Mouse (Mus musculus) liver, adult 2 months (tissue): ENCODE data around the gene Ppy. TPM values are rescaled to one million over a fixed set of nuclear protein-coding genes. Genes with fewer than 3 reads are reported as not detected.

Experiments
- DNase-seq: peaks from one replicate; pipeline ENCODE4 v3.0.0-alpha.2; 2011; ENCODE audit warnings: low read depth, low spot score; ENCODE audit errors: extremely low read depth
- H3K27ac ChIP-seq: fragments of 200-500 bp; replicated peaks from 2 replicates; pipeline ENCODE4 v1.5.1; 2012; ENCODE audit warnings: low read depth, mild to moderate bottlenecking, control low read depth, inconsistent platforms, low read length; ENCODE audit not compliant: insufficient read depth
- H3K27me3 ChIP-seq: fragments of 200-500 bp; 2 replicates; pipeline ENCODE4 v1.6.1; 2012; ENCODE audit warnings: mild to moderate bottlenecking, moderate library complexity, low read length, inconsistent platforms; ENCODE audit not compliant: control insufficient read depth, insufficient read depth
- H3K36me3 ChIP-seq: fragments of 200-500 bp; 2 replicates; pipeline ENCODE4 v1.6.1; 2012; ENCODE audit warnings: low read length, inconsistent platforms; ENCODE audit not compliant: control insufficient read depth, insufficient read depth
- H3K4me1 ChIP-seq: fragments of 200-500 bp; 2 replicates; pipeline ENCODE4 v1.6.1; 2011; ENCODE audit warnings: low read length; ENCODE audit not compliant: control insufficient read depth, insufficient read depth
- H3K4me3 ChIP-seq: fragments of 200-500 bp; 2 replicates; pipeline ENCODE4 v1.5.1; 2011; ENCODE audit warnings: low read depth, mild to moderate bottlenecking, control low read depth, low read length, moderate library complexity; ENCODE audit not compliant: insufficient read depth
- H3K79me2 ChIP-seq: fragments of 200-500 bp; 2 replicates; pipeline ENCODE4 v1.6.1; 2012; ENCODE audit warnings: inconsistent platforms, mild to moderate bottlenecking, low read length, moderate library complexity; ENCODE audit not compliant: control insufficient read depth, insufficient read depth
- H3K9ac ChIP-seq: fragments of 200-500 bp; 2 replicates; pipeline ENCODE4 v1.6.1; 2012; ENCODE audit warnings: low read depth, mild to moderate bottlenecking, control low read depth, inconsistent platforms, low read length
- CTCF ChIP-seq: fragments of 200-500 bp; IDR thresholded peaks from 2 replicates; pipeline ENCODE4 v1.5.1; 2011; ENCODE audit warnings: low read depth, low read length, control low read depth
- POLR2A ChIP-seq: fragments of 200-500 bp; IDR thresholded peaks from 2 replicates; pipeline ENCODE4 v1.6.1; 2011; ENCODE audit warnings: low read length, control low read depth; ENCODE audit not compliant: insufficient read depth; ENCODE audit errors: extremely low read depth
- WGBS: fragments of 180-500 bp; shearing (Covaris S2); methylation state at CpG from one replicate; pipeline ENCODE4 v1.1.7; 2018; 5-methylcytosine and 5-hydroxymethylcytosine counted together
- polyA plus RNA-seq: library from polyadenylated mRNA; depleted of rRNA; stranded (reverse); fragments of >200 nt; gene quantifications from 2 replicates; pipeline ENCODE4 v1.2.3, GENCODE M21; 2012; rRNA removed
- total RNA-seq: library from RNA; depleted of rRNA; stranded (reverse); fragments of >200 nt; gene quantifications from 2 replicates; pipeline ENCODE4 v1.2.3, GENCODE M21; 2014; rRNA removed

The Ppy gene
- total and polyA plus RNA-seq, 2 experiments = not detected

DNA sequence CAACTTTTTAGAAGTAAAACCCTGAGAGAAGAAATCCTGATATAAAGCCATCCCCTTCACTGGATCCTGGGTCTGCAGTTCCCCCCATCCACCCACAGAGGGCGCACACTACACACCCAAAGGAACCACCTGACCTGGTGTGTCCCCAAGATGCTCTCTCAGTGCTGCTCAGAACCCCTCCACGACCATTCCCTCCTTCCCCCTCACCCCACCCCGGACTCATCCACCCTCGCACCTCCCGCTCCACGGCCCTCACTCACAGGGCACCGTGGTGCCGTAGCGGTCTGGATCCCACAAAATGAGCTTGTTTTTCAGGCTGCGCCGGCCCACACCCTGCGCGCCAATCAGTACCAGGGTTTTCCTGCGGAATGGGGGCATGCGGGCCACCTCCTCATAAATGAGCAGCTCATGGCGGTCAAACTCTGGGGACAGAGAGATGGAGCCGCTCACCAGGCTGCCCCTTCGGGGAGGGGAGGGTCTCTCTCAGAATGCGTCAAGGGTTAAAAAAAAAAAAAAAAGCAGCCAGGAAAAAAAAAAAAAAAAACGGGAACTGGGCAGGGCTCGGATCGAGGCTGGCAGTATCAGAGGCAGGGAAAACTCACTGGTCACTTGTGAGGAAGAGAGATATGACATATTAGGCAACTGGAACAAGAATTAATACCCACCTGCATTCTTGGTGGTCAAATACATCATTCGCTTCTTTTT, 39.7 kb downstream of the Ppy start:
- Histone ChIP-seq H3K27me3 (no peaks in the 10 kb centered on the region), H3K27ac (no peak overlapping the region), H3K4me1 (no peaks in the 10 kb centered on the region), H3K36me3 (no peaks in the 10 kb centered on the region), H3K79me2 (no peaks in the 10 kb centered on the region), H3K9ac (no peak overlapping the region), H3K4me3 (peak overlapping the region; percentile 14; the same call in 1 of the 2 replicates)
- DNase-seq = peak; percentile 37
- 9% methylated on average over 23 of the region's 23 CpGs for WGBS
- no peak for TF ChIP-seq POLR2A
- TF ChIP-seq CTCF = peak; percentile 98

DNA sequence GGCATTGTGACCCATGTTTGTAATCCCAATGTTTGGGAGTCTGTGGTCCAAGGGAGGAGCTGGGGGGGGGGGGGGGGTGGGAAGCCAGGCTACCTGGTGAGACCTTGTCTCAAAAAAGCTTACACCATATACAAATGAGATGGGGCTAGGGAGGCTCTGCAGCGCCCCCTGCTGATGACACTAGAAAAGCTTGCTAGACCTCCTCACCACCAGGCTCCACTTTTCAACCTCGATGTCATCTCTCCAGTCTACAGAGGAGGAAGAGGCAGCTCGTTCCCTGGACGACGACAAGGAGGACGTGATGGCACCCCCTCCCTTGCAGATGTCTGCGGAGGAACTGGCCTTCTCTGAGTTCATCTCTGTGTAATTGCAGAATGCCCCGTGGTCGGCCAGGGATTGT, 47.3 kb downstream of the Ppy start:
- DNase-seq = no peak
- no peaks in the 10 kb centered on the region for H3K36me3 ChIP-seq
- H3K27me3 ChIP-seq = no peaks in the 10 kb centered on the region
- no peak for TF ChIP-seq POLR2A
- peak; percentile 77 for TF ChIP-seq CTCF
- peaks cover 8% of the 10 kb centered on the region; the same call in 1 of the 2 replicates for H3K4me1 ChIP-seq
- no peak overlapping the region for H3K4me3 ChIP-seq
- no peaks in the 10 kb centered on the region for H3K79me2 ChIP-seq
- no peak overlapping the region for H3K27ac ChIP-seq
- H3K9ac ChIP-seq = no peak overlapping the region
- WGBS = 26% methylated on average over 9 of the region's 9 CpGs

DNA sequence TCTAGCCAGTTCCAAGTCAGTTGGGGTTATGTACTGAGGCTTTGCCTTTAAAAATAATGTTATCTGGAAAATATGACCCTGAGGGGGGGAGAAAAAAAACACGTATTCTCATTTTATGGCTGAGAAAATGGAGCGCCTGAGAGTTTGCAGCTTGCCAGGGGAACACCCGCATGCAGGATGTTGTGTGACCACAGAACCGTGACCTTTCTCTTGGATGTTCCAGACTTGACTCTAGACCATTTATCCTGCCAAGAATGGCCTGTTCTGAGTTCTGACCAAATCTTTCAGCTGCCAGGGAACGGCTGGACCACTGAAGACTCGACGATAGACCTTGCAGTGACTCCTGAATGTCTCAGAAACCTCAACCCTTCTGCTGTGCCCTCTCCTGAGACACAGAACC, 47.9 kb downstream of the Ppy start:
- DNase-seq = peak; percentile 68
- Histone ChIP-seq H3K79me2 (no peaks in the 10 kb centered on the region), H3K9ac (no peak overlapping the region), H3K36me3 (no peaks in the 10 kb centered on the region), H3K4me3 (no peak overlapping the region), H3K27ac (peak overlapping the region; percentile 76), H3K4me1 (peaks cover 8% of the 10 kb centered on the region; the same call in 1 of the 2 replicates), H3K27me3 (no peaks in the 10 kb centered on the region)
- 51% methylated on average over 7 of the region's 7 CpGs for WGBS
- no peak for TF ChIP-seq CTCF
- TF ChIP-seq POLR2A = no peak

- WGBS = 75% methylated on average over 12 of the region's 12 CpGs
- H3K4me3 ChIP-seq = no peak overlapping the region
- TF ChIP-seq CTCF (no peak), POLR2A (no peak)
- peaks cover 8% of the 10 kb centered on the region; the same call in 1 of the 2 replicates for H3K4me1 ChIP-seq
- DNase-seq = no peak
- no peaks in the 10 kb centered on the region for H3K79me2 ChIP-seq
- H3K36me3 ChIP-seq = no peaks in the 10 kb centered on the region
- peak overlapping the region; percentile 76 for H3K27ac ChIP-seq
- peak overlapping the region; percentile 14; the same call in 1 of the 2 replicates for H3K9ac ChIP-seq
- no peaks in the 10 kb centered on the region for H3K27me3 ChIP-seq
Observed at GRCm38 (mm10) chr11:102052697-102053096, 48.4 kb downstream of the Ppy start.

DNA sequence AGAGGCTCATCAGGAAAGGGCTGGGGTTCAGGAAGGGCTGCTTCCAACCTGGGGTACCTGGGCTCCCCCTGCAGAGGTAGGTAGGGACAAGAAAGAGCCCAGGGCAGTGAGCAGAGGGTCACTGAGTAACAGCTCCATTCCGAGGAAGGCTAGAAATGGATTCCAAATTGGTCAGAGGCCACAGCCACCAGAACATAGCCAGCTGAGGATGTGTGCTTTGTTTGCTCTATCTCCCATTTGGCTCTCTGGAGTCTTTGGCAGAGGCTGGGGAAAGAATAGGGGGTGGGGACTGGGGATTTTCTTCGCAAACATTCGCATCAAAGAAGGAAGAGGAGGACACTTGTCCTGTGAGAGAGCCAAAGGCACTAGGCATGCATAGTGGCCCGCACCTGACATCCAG, 49.2 kb downstream of the Ppy start:
- H3K4me3 ChIP-seq = no peak overlapping the region
- DNase-seq = peak; percentile 63
- 37% methylated on average over 4 of the region's 4 CpGs for WGBS
- TF ChIP-seq POLR2A = no peak
- no peak for TF ChIP-seq CTCF
- H3K4me1 ChIP-seq = peaks cover 8% of the 10 kb centered on the region; the same call in 1 of the 2 replicates
- H3K79me2 ChIP-seq = no peaks in the 10 kb centered on the region
- H3K9ac ChIP-seq = no peak overlapping the region
- no peaks in the 10 kb centered on the region for H3K27me3 ChIP-seq
- peak overlapping the region; percentile 76 for H3K27ac ChIP-seq
- no peaks in the 10 kb centered on the region for H3K36me3 ChIP-seq

DNA sequence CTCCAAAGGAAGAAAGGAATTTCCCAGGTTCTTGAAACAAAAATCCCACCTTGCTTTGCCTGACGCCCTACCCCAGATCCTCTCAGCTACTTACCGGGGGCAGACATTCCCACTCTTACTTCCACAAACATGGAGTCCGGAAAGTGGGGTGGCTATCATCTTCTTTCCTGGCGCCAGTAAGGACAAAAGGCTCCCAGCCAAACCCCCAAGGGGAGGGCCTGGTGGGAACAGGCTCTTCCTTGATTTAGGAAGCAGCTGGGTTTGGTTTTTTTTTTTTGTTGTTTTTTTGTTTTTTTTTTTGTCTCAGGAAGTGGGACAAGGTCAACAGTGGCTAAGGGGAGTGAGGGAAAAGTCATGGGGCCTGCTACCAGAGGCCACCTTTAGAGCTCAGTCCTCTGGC, 49.6 kb downstream of the Ppy start:
- Histone ChIP-seq H3K36me3 (no peaks in the 10 kb centered on the region), H3K4me1 (peaks cover 8% of the 10 kb centered on the region; the same call in 1 of the 2 replicates), H3K27me3 (no peaks in the 10 kb centered on the region), H3K27ac (peak overlapping the region; percentile 77), H3K79me2 (no peaks in the 10 kb centered on the region), H3K4me3 (no peak overlapping the region), H3K9ac (no peak overlapping the region)
- TF ChIP-seq POLR2A (no peak), CTCF (no peak)
- peak; percentile 22 for DNase-seq
- 70% methylated on average over 4 of the region's 4 CpGs for WGBS

Other genes starting within 250 kb of the Ppy start
- 0.07 TPM in 1 of 2 replicates, not detected in the other for gene Meox1, start 206.9 kb downstream of the Ppy start, total RNA-seq
- gene Meox1, start 206.9 kb downstream of the Ppy start, polyA plus RNA-seq = 0.05 TPM in 1 of 2 replicates, not detected in the other
- gene Sost, start 134.3 kb downstream of the Ppy start, total RNA-seq = not detected in 2 replicates
- 0.04 and 0.10 TPM in 2 replicates for gene Sost, start 134.3 kb downstream of the Ppy start, polyA plus RNA-seq
- gene Cfap97d1, start 117.0 kb downstream of the Ppy start, total RNA-seq = not detected in 2 replicates
- gene Cfap97d1, start 117.0 kb downstream of the Ppy start, polyA plus RNA-seq = not detected in 2 replicates
- gene Dusp3, start 114.3 kb downstream of the Ppy start, total RNA-seq = 15.8 and 21.7 TPM in 2 replicates
- gene Dusp3, start 114.3 kb downstream of the Ppy start, polyA plus RNA-seq = 38.7 and 40.0 TPM in 2 replicates
- gene Mpp3, start 72.9 kb downstream of the Ppy start, total RNA-seq = 0.07 and 0.28 TPM in 2 replicates
- gene Mpp3, start 72.9 kb downstream of the Ppy start, polyA plus RNA-seq = 0.06 and 0.19 TPM in 2 replicates
- 8.4 and 11.1 TPM in 2 replicates for gene Cd300lg, start 59.8 kb downstream of the Ppy start, total RNA-seq
- 12.2 and 13.3 TPM in 2 replicates for gene Cd300lg, start 59.8 kb downstream of the Ppy start, polyA plus RNA-seq
- under 0.01 and 0.20 TPM in 2 replicates for gene Mpp2, start 12.8 kb downstream of the Ppy start, total RNA-seq
- gene Mpp2, start 12.8 kb downstream of the Ppy start, polyA plus RNA-seq = 0.20 and 0.22 TPM in 2 replicates
- gene Pyy, start 6.5 kb upstream of the Ppy start, total RNA-seq = not detected in 2 replicates
- gene Pyy, start 6.5 kb upstream of the Ppy start, polyA plus RNA-seq = 0.35 TPM in 1 of 2 replicates, not detected in the other
- 58.6 and 81.5 TPM in 2 replicates for gene Nags, start 44.2 kb upstream of the Ppy start, total RNA-seq
- gene Nags, start 44.2 kb upstream of the Ppy start, polyA plus RNA-seq = 135 and 155 TPM in 2 replicates
- 4.2 and 7.7 TPM in 2 replicates for gene Tmem101, start 55.1 kb upstream of the Ppy start, total RNA-seq
- 9.2 and 13.5 TPM in 2 replicates for gene Tmem101, start 55.1 kb upstream of the Ppy start, polyA plus RNA-seq
- 11.4 and 14.1 TPM in 2 replicates for gene Lsm12, start 84.0 kb upstream of the Ppy start, total RNA-seq
- gene Lsm12, start 84.0 kb upstream of the Ppy start, polyA plus RNA-seq = 24.3 and 24.5 TPM in 2 replicates
- 2.8 and 3.6 TPM in 2 replicates for gene G6pc3, start 88.3 kb upstream of the Ppy start, total RNA-seq
- 17.1 and 25.9 TPM in 2 replicates for gene G6pc3, start 88.3 kb upstream of the Ppy start, polyA plus RNA-seq
- 15.9 and 25.0 TPM in 2 replicates for gene Hdac5, start 128.8 kb upstream of the Ppy start, total RNA-seq
- gene Hdac5, start 128.8 kb upstream of the Ppy start, polyA plus RNA-seq = 38.2 and 60.5 TPM in 2 replicates
- 0.27 TPM in 1 of 2 replicates, not detected in the other for gene BC030867, start 147.6 kb upstream of the Ppy start, total RNA-seq
- 0.20 and 0.38 TPM in 2 replicates for gene BC030867, start 147.6 kb upstream of the Ppy start, polyA plus RNA-seq
- gene Asb16, start 167.4 kb upstream of the Ppy start, total RNA-seq = 0.09 TPM in 1 of 2 replicates, not detected in the other
- 0.16 and 0.20 TPM in 2 replicates for gene Asb16, start 167.4 kb upstream of the Ppy start, polyA plus RNA-seq
- 18.1 and 19.0 TPM in 2 replicates for gene Tmub2, start 183.6 kb upstream of the Ppy start, total RNA-seq
- gene Tmub2, start 183.6 kb upstream of the Ppy start, polyA plus RNA-seq = 33.5 and 34.2 TPM in 2 replicates
- 7.1 and 8.5 TPM in 2 replicates for gene Atxn7l3, start 195.3 kb upstream of the Ppy start, total RNA-seq
- 16.8 and 20.6 TPM in 2 replicates for gene Atxn7l3, start 195.3 kb upstream of the Ppy start, polyA plus RNA-seq
- 19.4 and 19.5 TPM in 2 replicates for gene Ubtf, start 218.4 kb upstream of the Ppy start, total RNA-seq
- 12.7 and 12.8 TPM in 2 replicates for gene Ubtf, start 218.4 kb upstream of the Ppy start, polyA plus RNA-seq